Mouse (Mus musculus) midbrain, postnatal 0 days (tissue): ENCODE data around the gene Fam163b. TPM values are rescaled to one million over a fixed set of nuclear protein-coding genes. Genes with fewer than 3 reads are reported as not detected.

ENCODE experiments used
- ATAC-seq: fragments of 200-750 bp; cut with Nextera tagmentation; 2 replicates; pipeline ENCODE4 v1.8.0; 2017; ENCODE audit warnings: moderate number of reproducible peaks, mild to moderate bottlenecking, moderate TSS enrichment, moderate library complexity; ENCODE audit not compliant: low FRiP score
- DNase-seq: peaks from one replicate; pipeline ENCODE4 v3.0.0-alpha.2; 2015; ENCODE audit warnings: low spot score
- H3K27ac ChIP-seq: fragments of 300-500 bp; sonication (generic); 2 replicates; pipeline ENCODE4 v1.5.1; 2014; ENCODE audit warnings: low read depth, mild to moderate bottlenecking, low read length, mixed read lengths
- H3K27me3 ChIP-seq: fragments of 300-500 bp; sonication (generic); 2 replicates; pipeline ENCODE4 v1.6.1; 2014; ENCODE audit warnings: low read length, control low read depth, mixed read lengths; ENCODE audit not compliant: insufficient read depth
- H3K36me3 ChIP-seq: fragments of 300-500 bp; sonication (generic); 2 replicates; pipeline ENCODE4 v1.6.1; 2014; ENCODE audit warnings: low read length, control low read depth, mixed read lengths; ENCODE audit not compliant: insufficient read depth
- H3K4me1 ChIP-seq: fragments of 300-500 bp; sonication (generic); 2 replicates; pipeline ENCODE4 v1.6.1; 2014; ENCODE audit warnings: mild to moderate bottlenecking, control low read depth, antibody characterized with exemption, low read length, mixed read lengths; ENCODE audit not compliant: insufficient read depth
- H3K4me2 ChIP-seq: fragments of 300-500 bp; sonication (generic); 2 replicates; pipeline ENCODE4 v1.6.1; 2014; ENCODE audit warnings: low read depth, mild to moderate bottlenecking, low read length, mixed read lengths; ENCODE audit not compliant: poor library complexity, severe bottlenecking
- H3K4me3 ChIP-seq: fragments of 300-500 bp; sonication (generic); 2 replicates; pipeline ENCODE4 v1.5.1; 2014; ENCODE audit warnings: low read depth, mild to moderate bottlenecking, low read length, moderate library complexity
- H3K9ac ChIP-seq: fragments of 300-500 bp; sonication (generic); replicated peaks from 2 replicates; pipeline ENCODE4 v1.6.1; 2014; ENCODE audit warnings: mild to moderate bottlenecking, low read length, moderate library complexity, mixed read lengths; ENCODE audit not compliant: poor library complexity, severe bottlenecking
- H3K9me3 ChIP-seq: fragments of 300-500 bp; sonication (generic); 2 replicates; pipeline ENCODE4 v1.6.1; 2016; ENCODE audit warnings: low read length, control low read depth
- CTCF ChIP-seq: IDR thresholded peaks from 2 replicates; pipeline ENCODE4 v1.5.1; 2016; ENCODE audit warnings: antibody characterized with exemption, mild to moderate bottlenecking
- WGBS: fragments of 180-500 bp; shearing (Covaris S2); extraction: QIAGEN DNeasy Blood & Tissue Kit; methylation state at CpG from one replicate; pipeline ENCODE4 v1.1.7; 2014; 5-methylcytosine and 5-hydroxymethylcytosine counted together
- polyA plus RNA-seq: library from polyadenylated mRNA; unstranded; fragments of >200 nt; fragmentation: Nextera tagmentation; extraction: Ambion mirVana; gene quantifications from 2 replicates; pipeline ENCODE4 v1.2.1, GENCODE M21; 2015
- total RNA-seq: library from RNA; depleted of rRNA; stranded (reverse); fragments of >200 nt; gene quantifications from 2 replicates; pipeline ENCODE4 v1.2.3, GENCODE M21; 2014

Gene Fam163b
- total and polyA plus RNA-seq, 2 experiments from 2014 or later, result 8.4 to 13.0 TPM

GRCm38 (mm10) chr2:27144957-27145356 lies 2.7 kb upstream of the Fam163b start:
- H3K27me3 ChIP-seq, result no peaks in the 10 kb centered on the region
- no peak overlapping the region for H3K27ac ChIP-seq
- H3K9ac ChIP-seq, result no peak overlapping the region
- H3K4me1 ChIP-seq, result peaks cover 3% of the 10 kb centered on the region
- no peak for DNase-seq
- no peak for TF ChIP-seq CTCF
- WGBS, result 60% methylated on average over 2 of the region's 2 CpGs
- ATAC-seq, result no peak
- H3K9me3 ChIP-seq, result no peaks in the 10 kb centered on the region
- H3K36me3 ChIP-seq, result no peaks in the 10 kb centered on the region
- no peak overlapping the region for H3K4me2 ChIP-seq
- no peak overlapping the region for H3K4me3 ChIP-seq

DNA sequence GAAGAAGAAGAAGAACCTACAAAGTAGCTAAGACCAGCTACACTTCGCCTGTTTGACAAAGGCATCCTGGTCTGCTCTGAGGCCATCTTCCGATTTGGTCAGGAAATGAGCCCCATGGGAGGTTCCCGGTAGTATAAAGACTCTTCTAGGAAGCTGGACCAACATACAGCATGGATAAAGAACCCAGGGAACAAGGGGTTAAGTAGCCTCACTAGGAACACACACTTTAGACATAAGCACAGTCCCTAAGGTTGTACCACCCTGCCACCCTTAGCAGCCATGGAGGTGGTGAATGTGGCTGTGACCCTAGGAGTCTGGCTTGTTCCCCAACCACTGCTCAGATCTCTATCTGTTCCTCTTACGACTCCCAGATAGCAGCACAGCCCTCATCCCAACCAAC lies 3.9 kb downstream of the Fam163b start:
- ATAC-seq (no peak), DNase-seq (no peak)
- no peak overlapping the region for H3K4me3 ChIP-seq
- no peak overlapping the region for H3K27ac ChIP-seq
- no peak overlapping the region for H3K4me2 ChIP-seq
- no peak overlapping the region for H3K9ac ChIP-seq
- no peaks in the 10 kb centered on the region for H3K9me3 ChIP-seq
- no peak for TF ChIP-seq CTCF
- H3K27me3 ChIP-seq, result no peaks in the 10 kb centered on the region
- H3K4me1 ChIP-seq, result no peaks in the 10 kb centered on the region
- H3K36me3 ChIP-seq, result no peaks in the 10 kb centered on the region
- 77% methylated on average over 4 of the region's 4 CpGs for WGBS

DNA sequence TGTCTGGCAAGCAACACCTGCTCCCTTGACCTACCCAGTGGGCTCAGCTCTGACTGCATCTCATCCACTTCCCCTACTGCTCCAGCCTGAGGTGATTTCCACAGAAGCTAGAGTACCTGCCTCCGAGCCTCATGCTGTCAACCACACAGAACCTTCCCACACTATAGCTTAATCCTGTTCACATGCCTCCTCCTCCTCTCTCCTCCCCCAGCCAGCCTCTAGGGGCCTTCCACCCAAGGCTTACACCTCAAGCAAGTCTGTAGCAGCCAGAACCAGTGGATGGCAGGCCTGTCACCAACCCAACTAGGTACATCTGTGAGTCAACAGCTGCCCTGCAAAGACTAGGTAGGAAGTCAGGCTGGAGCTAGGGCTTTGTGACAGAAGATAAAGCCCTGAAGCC lies 5.5 kb downstream of the Fam163b start:
- 81% methylated on average over 1 of the region's 1 CpGs for WGBS
- H3K9me3 ChIP-seq, result no peaks in the 10 kb centered on the region
- no peak for ATAC-seq
- H3K4me3 ChIP-seq, result no peak overlapping the region
- no peaks in the 10 kb centered on the region for H3K4me1 ChIP-seq
- no peak for TF ChIP-seq CTCF
- no peaks in the 10 kb centered on the region for H3K36me3 ChIP-seq
- no peaks in the 10 kb centered on the region for H3K27me3 ChIP-seq
- H3K27ac ChIP-seq, result no peak overlapping the region
- H3K9ac ChIP-seq, result no peak overlapping the region
- no peak overlapping the region for H3K4me2 ChIP-seq
- no peak for DNase-seq

GRCm38 (mm10) chr2:27136336-27136735 lies 6.0 kb downstream of the Fam163b start:
- no peaks in the 10 kb centered on the region for H3K4me1 ChIP-seq
- H3K9me3 ChIP-seq, result no peaks in the 10 kb centered on the region
- no peak overlapping the region for H3K27ac ChIP-seq
- WGBS, result 71% methylated on average over 3 of the region's 3 CpGs
- H3K27me3 ChIP-seq, result no peaks in the 10 kb centered on the region
- no peaks in the 10 kb centered on the region for H3K36me3 ChIP-seq
- no peak for ATAC-seq
- no peak for TF ChIP-seq CTCF
- H3K4me3 ChIP-seq, result no peak overlapping the region
- no peak overlapping the region for H3K9ac ChIP-seq
- no peak overlapping the region for H3K4me2 ChIP-seq
- peak; percentile 26 for DNase-seq

GRCm38 (mm10) chr2:27135935-27136334 lies 6.4 kb downstream of the Fam163b start:
- no peak overlapping the region for H3K4me2 ChIP-seq
- no peaks in the 10 kb centered on the region for H3K4me1 ChIP-seq
- H3K27ac ChIP-seq, result no peak overlapping the region
- no peak for ATAC-seq
- H3K9ac ChIP-seq, result no peak overlapping the region
- no peaks in the 10 kb centered on the region for H3K27me3 ChIP-seq
- peak; percentile 39 for DNase-seq
- 82% methylated on average over 5 of the region's 5 CpGs for WGBS
- no peaks in the 10 kb centered on the region for H3K9me3 ChIP-seq
- no peak for TF ChIP-seq CTCF
- H3K36me3 ChIP-seq, result no peaks in the 10 kb centered on the region
- H3K4me3 ChIP-seq, result no peak overlapping the region

DNA sequence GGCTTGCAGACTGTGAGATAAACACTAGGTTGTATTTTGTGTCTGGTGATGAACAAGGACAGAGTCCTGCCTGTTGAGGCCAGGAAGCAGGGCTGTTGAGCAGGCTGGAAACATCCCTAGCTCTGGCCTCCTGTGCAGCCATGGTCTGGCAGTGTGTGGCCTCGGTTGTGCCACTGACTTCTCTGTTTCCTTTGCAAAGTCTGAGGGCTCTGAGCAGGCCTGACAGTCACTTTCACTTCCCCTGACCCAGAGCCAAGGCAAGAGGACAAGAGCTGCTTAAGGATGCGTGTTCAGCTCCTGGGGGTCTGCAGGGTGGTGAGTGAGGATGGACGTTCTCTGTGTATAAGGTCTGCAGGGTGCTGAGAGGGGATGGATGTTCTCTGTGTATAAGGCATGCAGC lies 13.3 kb downstream of the Fam163b start:
- H3K27me3 ChIP-seq, result no peaks in the 10 kb centered on the region
- H3K27ac ChIP-seq, result no peak overlapping the region
- 66% methylated on average over 3 of the region's 3 CpGs for WGBS
- no peaks in the 10 kb centered on the region for H3K4me1 ChIP-seq
- no peak overlapping the region for H3K4me3 ChIP-seq
- H3K4me2 ChIP-seq, result no peak overlapping the region
- H3K9ac ChIP-seq, result no peak overlapping the region
- no peaks in the 10 kb centered on the region for H3K36me3 ChIP-seq
- ATAC-seq (no peak), DNase-seq (no peak)
- no peak for TF ChIP-seq CTCF
- no peaks in the 10 kb centered on the region for H3K9me3 ChIP-seq
